Mouse (Mus musculus) right cerebral cortex, postnatal 14 days (tissue): ENCODE data around the gene Rims1.

Experiments used
- DNase-seq: peaks from one replicate; pipeline ENCODE4 v3.0.0; 2022

The Rims1 gene

DNA sequence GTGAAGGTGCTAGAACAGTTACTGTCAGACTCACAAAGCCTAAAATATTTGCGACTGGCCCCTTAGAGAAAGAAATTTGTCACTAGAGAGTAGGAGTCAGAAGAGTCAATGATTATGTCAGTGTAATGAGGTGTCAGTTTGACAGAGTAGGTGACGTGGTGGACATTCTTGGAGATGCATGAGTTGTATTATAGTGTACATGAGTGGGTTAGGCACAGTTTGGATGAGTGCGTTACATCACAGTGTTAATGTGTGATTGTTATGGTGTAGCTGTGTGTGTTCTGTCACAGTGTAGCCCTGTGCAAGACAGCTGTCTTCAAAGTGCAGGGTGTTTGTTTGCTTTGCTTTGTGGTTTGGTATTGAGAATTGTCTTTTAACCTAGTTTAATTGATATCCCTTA is 226.3 kb downstream of the Rims1 start:
- DNase-seq = no peak

DNA sequence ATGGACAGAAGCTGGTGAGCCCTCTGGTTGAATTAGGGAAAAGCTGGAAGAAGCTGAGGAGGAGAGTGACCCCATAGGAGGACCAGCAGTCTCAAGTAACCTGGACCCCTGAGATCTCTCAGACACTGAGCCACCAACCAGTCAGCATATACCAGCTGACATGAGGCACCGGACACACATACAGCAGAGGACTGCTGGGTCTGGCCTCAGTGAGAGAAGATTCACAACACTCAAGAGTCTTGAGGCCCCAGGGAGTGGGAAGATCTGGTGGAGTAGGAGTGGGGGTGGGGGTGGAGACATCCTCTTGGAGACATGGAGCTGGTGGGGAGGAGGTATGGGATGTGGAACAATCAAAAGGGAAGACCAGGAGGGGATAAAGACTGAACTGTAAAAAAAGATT is 233.1 kb downstream of the Rims1 start:
- DNase-seq = no peak

DNA sequence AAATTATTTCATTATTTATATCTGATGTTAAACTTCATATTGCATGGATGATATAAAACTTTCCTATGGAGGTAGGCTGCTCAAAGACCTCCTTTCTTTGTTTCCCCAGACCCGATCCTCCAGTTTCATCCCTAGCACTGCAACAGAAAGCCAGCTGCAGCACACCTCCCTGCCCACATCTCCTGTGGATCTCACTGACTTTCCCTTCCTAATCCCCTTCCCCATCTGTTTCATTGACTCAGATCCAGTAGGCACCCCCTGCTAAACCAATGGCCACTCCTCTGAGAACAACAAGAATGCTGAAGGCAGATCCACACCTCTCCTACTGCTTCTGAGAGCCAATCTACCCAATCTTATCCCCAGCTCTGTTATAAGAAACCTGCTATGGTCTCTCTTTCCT is 259.5 kb downstream of the Rims1 start:
- DNase-seq = no peak

DNA sequence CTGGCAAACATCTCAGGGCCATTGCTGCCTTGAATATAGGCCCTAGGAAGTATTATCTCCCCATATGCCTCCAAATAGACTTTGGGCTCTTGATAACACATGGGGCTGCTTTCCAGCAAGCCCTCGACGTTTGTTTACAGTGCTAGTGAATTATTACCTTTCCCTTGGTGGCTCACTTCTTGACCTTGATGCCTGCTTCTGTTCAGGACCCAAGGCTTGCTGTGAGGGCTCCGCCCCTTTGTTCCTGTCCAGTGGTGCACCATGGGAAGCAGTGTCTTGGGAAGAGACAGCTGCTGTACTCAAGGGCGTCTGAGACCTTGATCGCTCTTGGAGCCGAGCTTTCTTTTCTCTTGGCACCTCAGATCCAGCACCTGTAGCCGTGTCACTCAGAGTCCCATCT is 267.7 kb downstream of the Rims1 start:
- DNase-seq = no peak

DNA sequence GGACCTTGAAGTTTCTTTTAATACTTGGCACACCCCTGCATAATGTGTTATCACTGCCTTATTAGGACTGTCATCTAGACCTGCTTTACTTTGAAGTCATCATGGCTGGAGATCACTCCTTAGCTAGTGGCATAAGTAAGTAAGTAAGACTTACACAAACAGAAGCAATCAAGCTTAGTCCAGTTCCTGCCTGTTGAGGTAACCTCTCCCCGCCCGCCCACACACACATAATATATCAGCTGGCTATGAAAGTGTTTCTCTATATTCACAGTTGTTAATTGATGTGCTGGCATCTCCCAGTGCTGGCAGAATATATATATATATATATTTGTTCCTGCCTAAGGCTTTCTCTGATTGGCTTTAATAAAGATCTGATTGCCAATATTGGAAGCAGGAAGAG is 269.0 kb downstream of the Rims1 start:
- DNase-seq = no peak

DNA sequence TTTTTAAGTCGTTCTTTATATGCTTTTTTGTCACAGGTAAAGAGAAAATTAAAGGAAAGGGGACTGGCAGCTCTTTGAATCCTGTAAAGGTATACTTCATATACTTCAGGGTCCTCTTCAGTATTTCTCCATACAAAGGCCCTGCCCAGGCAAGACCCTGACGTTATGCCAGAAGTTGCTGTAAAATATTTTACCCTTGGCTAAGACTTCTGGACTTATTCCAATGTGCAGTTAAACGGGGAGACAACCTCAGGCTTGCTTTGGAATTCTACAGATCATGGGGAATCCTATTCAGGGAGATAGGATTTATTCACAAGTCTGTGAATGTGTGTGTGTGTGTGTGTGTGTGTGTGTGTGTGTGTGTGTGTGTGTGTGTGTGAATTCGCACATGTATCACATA is 270.7 kb downstream of the Rims1 start:
- DNase-seq = no peak

DNA sequence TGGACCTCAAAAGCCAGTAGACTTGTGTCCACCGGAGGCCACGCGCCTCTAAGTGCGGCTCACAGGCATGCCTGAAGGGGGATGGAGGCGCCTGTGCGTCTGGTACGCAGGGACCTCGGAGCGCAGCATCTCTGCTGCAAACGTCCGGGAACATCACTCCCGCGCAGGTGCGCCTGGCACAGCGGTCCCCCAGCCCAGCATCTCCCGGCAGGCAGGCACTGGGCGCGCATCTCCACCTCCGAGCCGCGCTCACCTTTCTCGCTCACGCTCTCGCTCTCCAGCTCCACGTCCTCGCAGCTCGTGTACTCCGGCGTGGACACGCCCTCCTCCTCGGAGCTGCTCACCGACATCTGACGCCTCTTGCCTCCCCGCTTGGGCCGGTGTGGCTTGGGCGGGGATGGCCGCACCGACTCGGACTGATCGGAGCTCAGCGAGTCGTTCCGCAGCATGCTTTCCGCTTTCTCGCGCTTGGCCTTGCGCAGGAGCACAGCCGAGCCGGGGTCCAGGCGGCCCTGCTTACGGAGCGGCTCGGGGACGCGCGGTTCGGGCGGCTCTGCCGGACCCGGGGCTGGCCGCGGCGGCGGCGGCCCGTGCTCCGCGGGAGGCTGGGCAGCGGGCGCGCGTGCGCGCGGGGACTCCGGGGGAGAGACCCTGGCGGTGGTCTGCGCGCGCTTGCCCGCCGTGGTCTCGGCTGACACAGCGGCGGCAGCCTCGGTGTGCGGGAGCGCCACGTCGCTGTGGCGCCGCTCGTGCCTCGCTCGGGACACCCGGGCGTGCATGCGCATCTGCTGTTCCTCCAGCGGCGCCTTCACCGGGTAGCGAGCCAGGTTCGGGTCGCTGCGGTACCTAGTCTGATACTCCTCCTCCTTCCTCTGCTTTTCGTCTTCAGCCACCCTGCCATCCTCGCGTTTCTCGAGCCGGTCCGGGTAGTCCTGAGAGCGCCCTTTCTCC is 272.4 kb downstream of the Rims1 start:
- peak; percentile 34 for DNase-seq

DNA sequence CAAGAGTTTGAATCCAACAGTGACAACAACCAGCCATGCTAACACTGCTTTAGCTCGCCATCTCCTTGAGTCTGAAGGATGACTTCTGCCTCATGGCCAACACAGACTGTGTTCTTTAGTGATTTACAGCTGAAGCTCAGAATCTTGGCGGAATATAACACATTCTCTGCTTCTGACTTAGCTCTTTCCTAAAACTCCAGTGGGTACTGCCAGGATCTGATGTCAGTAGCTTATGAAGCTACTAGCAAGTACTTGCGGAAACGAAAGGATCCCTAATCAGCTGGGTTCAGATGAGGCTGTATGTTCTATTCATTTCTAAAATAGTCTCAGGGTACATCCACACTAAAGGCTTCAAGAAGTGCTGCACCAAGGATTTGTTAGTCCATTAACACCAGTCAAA is 290.7 kb downstream of the Rims1 start:
- no peak for DNase-seq

DNA sequence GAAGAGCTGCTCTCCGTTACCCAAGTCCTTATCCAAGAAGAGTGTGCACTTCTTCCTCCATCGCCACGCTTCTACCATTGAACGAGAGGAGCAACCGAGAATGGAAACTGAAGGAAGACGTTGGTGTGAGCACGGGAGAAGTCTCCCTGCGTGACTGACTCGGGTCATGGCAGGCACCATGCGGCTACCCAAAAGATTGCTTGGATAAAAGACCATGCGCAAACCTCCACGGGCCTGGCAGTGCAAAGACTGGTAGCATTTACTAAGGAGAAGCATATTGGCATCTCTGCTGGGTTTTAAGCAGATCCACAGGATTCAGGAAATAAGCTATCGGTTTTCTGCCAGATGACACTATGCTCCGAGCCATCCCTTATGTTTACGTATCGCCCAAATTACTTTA is 293.4 kb downstream of the Rims1 start:
- DNase-seq = no peak

DNA sequence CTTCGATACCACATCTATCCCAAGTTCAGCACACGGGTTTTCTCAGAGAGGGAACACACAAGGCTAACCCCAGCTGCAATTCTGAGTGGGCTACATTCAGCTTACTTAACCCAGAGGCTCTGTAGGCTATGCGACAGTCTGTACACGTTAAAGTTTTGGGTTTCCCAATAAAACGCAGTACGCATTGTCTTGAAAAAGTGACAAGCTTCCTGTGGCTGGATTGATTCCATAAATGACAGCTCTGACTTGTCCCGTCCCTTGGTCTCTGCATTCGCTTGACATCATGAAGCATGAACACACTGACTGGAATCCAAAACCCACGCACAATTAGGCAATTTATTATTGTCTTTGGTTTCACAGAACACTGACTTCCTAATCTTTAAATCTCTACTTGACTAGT is 294.2 kb downstream of the Rims1 start:
- DNase-seq = no peak

DNA sequence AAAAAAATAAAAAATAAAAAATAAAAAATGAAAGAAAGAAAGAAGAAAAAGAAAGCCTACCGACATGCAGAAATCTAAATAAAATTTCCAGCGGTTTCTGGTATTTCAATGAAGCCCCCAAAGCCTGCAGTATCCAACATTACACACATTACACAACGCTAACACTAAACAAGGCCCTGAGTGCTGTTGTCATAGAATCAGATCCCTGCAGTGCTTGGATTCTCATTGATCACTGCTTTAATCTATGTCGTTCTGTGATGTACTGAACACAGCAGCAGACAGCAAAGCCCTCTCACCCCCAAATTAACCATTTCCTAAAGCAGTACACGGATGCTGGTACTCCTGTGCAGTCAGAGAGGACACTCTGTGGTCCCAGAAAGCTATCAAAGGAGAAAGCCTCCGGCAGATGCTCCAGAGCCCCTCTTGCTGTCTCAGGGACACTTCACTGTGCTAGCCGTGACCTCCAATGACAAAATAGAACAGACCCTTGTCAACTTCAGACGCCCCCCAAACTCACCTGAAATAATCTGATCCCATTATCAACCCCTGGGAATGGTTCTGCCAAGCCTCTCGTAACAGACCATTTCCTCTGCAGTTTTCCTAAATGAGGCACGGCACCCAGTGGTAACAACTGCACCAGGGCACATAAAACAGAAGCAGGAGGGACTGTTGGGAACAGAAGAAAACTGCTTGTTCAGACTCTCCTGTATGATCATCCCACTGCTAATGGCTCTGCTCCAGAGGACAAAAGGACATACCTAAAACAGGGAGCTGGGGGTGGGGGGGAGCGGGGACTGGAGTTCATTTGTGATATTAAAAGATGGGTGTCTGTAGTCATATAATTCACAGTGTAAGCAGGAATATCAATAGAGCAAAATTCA is 296.8 kb downstream of the Rims1 start:
- no peak for DNase-seq

DNA sequence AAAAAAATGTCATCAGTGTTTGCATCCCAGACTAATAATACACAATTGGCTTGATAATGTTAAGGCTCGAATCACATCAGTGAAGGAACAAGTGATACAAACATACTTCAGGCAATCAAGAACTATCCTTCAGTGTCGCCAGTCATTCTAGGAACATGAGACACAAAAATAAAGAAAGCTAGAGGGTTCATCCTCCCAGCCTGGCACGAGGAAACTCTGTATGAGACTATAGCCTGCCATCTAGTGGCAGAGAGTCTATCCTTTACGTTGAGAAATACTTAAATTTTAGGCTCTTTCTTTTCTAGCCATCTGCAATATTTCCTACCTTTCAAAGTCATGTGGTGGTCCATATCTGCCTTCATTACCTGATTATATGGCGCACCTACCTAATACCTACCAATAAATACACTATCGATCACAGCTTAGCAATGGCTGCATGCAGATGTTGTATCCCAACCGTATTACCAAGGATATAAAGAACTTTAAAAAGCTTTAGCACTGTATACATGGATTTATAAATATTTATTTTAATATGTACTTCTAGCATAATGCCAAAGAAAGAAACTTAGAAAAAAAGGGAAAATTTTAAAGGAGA is 318.4 kb downstream of the Rims1 start:
- DNase-seq = no peak

DNA sequence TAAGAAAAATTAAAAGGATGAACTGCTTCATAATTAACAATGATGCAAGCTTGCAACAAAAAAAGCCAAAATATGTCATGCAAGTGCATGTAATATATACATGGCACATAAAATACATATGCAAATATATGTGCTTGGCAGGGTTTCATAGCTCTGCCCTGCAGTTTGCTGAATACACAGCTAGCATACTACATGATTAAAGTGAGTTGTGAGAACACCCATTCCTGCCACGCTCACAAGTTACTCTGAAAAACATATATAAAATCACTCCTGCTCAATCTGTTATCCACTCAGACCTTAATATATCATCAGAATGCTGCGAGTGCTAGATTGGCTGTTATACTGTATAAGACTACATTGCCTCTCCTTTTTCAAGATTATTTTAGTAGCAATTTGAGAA is 329.6 kb downstream of the Rims1 start:
- DNase-seq = no peak

DNA sequence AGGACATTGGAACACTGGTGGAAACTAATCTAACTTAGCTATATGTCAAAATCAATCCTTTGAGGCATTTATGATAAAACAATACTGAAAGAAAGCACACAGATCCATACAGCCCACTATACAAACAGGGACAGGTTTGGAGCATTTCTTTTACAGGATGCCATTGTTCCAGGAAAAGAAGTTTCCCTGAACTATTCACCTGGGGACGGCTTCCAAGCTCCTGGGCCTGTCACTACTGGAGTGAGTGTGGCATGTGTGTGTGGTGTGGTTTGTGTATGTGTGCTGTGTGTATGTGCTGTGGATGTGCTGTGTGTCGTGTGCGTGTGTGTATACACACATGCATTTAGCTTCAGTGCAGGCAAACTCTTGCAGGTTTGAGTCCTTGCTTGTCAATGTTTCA is 338.8 kb downstream of the Rims1 start:
- no peak for DNase-seq

DNA sequence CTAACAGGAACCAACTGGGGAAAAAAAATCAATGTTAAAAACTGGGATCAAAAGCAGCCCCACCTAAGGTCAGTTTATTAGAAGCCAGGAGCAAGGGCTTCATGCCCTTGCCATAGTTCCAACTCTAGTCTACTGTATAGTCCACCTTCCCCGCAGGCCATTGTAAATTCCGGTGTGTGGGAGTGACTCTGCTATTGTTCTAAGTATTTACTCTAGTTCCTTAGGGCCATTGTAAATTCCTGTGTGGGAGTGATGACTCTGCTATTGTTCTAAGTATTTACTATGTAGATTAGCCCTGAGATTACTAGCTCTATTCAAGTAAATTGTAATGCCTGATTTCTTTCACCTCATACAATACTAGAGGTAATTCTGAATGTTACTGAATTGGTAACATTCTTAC is 339.2 kb downstream of the Rims1 start:
- no peak for DNase-seq

DNA sequence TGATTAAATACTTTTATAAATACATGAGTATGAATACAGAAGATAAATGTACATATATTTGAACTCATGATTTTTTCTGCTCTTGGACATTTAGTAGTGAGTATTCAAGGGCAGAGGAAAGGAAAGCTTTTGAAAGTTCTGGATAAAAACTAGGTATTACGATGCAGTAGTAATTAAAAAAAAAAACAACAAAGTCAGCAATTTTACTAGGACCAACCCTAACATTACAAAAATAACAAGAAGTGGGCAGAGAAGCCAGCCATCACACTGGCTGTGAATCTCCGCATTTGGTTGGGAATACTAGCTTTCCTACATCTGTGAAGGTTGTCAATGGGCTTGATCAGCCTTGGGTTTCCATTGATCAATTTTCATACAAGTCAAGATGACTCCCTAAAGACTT is 381.8 kb downstream of the Rims1 start:
- no peak for DNase-seq

DNA sequence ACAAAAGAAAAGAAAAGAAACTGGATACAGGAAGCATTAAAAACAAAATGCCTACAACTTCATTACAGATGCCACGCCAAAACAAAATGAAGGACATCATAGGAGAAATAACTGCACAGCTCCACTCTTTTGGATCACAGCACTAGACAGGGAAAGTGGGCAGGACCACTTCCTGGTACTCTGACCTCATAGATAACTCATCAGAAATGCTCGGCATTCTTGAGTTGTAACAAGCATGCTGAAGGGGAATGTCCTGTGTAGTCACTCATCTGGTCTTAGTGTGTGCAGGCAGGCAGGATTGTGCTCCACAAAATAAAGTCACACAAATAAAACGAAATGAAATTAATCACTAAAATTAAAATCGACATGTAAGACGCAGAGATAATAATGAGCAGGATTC is 383.7 kb downstream of the Rims1 start:
- no peak for DNase-seq

DNA sequence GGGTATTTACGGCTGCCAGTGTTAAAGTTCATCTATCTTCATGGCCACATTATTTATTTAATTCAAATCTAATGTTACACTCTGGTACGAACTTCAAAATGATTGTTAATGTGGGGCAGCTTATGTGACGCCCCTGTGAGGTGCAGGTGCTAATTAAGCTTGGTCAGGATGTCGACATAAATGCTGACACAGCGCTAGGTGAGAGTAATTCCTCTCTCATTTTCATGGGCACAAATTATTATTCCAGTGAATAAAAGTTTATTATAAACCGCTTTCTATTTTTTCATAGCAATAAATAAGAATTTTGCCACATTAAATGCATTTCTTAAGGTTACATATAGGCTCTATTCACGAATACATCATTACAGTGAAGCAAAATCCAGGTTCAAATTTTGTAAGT is 395.6 kb downstream of the Rims1 start:
- no peak for DNase-seq

DNA sequence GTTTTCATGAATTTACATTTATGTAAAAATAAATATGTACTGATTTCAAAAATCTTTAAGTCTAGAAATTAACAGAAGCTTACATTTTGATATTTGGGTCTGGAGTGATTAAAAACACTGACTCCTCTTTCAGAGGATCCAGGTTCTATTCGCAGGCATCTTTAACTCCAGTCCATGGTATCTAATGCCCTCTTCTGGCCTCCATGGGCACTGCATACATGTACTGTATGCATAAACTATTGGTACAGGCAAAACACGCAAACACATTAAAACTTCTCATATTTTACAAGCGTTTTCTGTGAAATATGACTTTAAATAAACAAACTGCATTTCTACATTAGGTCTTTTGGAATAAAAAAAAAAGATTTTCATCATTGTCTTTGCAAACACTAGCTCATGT is 419.4 kb downstream of the Rims1 start:
- DNase-seq = no peak

DNA sequence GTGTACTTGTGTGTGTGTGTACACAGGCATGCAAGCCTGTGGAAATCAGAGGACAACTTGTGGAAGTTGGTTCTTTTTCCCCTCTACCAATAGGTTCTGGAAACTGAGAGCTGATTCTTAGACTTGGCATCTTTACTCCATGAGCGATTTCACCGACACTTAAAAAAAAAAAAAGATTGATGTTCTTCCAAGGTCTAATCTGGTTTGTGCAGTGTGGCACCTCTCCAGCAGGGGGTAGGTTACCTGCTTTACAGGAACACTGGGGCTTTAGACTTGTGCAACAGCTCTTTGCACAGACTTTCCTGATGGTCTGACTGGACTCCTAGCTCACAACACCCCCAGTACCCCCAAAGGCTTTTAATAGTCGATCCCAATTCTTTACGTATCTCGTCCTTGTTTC is 428.1 kb downstream of the Rims1 start:
- no peak for DNase-seq

DNA sequence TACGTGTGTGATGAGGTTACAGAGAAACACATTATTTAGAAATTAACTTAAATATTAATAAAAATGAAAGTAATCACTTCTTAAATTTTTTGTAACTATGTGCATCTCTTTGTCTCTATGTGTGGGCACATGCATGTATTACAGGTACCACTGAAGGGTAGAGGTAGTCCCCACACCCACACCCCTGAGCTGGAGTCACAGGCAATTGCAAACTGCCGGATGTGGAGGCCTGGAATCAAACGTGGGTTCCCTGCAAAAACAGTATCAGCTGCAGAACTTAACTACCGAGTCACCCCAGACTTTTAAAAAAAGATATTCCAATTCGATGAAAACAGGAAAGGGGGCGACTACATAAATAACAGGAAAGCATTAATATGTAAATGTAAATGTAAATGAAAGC is 428.7 kb downstream of the Rims1 start:
- DNase-seq = no peak

DNA sequence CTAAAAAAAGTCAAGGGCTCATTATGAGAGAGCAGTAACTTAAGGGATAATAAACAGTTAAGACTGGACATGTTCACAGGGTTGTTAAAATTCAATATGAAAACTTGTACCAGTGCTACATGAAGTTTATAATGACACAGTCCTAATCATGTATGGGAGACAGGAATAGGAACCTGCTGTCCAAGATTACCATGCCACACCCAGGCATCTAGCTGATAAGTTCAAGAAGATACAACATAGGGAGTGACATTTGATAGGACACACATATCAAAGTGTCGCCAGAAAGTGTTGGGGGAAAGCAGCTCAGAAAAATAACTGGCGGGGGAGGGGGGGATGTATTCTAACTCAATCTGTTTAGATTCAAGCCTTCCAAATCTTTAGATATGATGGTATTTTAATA is 449.6 kb downstream of the Rims1 start:
- no peak for DNase-seq

DNA sequence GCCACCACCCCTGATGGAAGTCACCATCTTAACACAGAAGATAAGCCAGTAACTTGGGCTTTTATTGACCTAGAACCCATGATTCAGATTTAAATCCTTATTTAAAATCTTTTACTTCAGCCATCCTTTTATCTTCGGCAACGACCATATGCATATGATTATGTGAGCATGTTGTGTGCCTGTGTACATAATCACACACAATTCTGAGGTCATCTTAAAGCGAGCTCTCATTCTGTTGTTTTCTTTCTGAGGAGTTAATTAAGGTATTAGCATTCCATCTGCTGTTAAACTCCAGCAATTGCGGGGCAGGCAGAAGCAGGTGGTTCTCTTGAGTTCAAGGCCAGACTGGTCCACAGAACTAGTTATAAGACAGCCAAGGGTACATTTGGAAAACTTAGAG is 452.1 kb downstream of the Rims1 start:
- no peak for DNase-seq

DNA sequence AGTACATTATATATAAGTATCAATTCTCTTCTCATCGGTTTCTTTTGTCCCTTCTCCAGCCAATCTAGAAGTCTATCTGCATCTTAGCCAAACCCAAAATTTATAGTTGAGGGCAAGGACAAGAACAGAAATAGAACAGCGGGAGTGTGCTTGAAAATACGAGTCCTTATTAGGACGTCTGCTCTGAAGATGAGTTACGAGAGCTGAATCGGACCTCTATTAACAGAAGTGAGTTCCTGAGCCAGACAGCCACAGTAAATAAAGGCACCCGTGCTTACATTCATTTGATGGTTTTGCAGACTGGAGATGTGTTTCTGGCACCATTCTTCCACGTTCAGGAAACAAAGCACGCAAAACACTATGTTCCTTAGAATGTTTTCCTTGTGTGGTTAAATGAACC is 466.9 kb downstream of the Rims1 start:
- no peak for DNase-seq
